Mouse (Mus musculus): ENCODE results near the gene Suv39h1. TPM values are rescaled to one million over a fixed set of nuclear protein-coding genes. Genes with fewer than 3 reads are reported as not detected.

Suv39h1 gene
- polyA plus RNA-seq, 1 experiment: 106 TPM

GRCm38 (mm10) chrX:8090346-8090953, 15.9 kb upstream of the Suv39h1 start, which contains the start of gene Was:
TSS of gene Was (minus strand) at chrX:8090498.
- Histone ChIP-seq H3K27me3 (ENCODE audit: control insufficient read depth, insufficient read depth, insufficient read length) (no peaks in the 10 kb centered on the region), H3ac (ENCODE audit: control insufficient read depth, insufficient read length, low read depth) (no peak within 1 kb of the TSS), H3K79me2 (ENCODE audit: control insufficient read depth, insufficient read depth) (no peaks in the 10 kb centered on the region), H3K79me3 (ENCODE audit: low read depth) (no peaks in the 10 kb centered on the region), H3K36me3 (ENCODE audit: control insufficient read depth, insufficient read depth) (no peaks in the 10 kb centered on the region), H3K4me3 (ENCODE audit: insufficient read depth, poor library complexity, severe bottlenecking) (no peak within 1 kb of the TSS)
- TF ChIP-seq MAX (IDR thresholded peaks at IDR 0.05): no peak
- TF ChIP-seq FOSL1 (IDR thresholded peaks at IDR 0.05; ENCODE audit: insufficient read depth, low read length, poor library complexity, severe bottlenecking): no peak

GRCm38 (mm10) chrX:8089746-8090145, 15.2 kb upstream of the Suv39h1 start:
- Histone ChIP-seq H3ac (ENCODE audit: control insufficient read depth, insufficient read length, low read depth) (no peak overlapping the region), H3K79me3 (ENCODE audit: low read depth) (no peaks in the 10 kb centered on the region), H3K36me3 (ENCODE audit: control insufficient read depth, insufficient read depth) (no peaks in the 10 kb centered on the region), H3K4me3 (ENCODE audit: insufficient read depth, poor library complexity, severe bottlenecking) (no peak overlapping the region), H3K79me2 (ENCODE audit: control insufficient read depth, insufficient read depth) (no peaks in the 10 kb centered on the region), H3K27me3 (ENCODE audit: control insufficient read depth, insufficient read depth, insufficient read length) (no peaks in the 10 kb centered on the region)
- TF ChIP-seq USF1 (IDR thresholded peaks at IDR 0.05; ENCODE audit: low read depth): no peak
- TF ChIP-seq MYOG (IDR thresholded peaks at IDR 0.05; ENCODE audit: control insufficient read depth, extremely low read depth, insufficient read length): no peak
- TF ChIP-seq CEBPB (IDR thresholded peaks at IDR 0.05; ENCODE audit: low read depth): no peak
- no peak for TF ChIP-seq MAX (IDR thresholded peaks at IDR 0.05)
- no peak for TF ChIP-seq CTCF (IDR thresholded peaks at IDR 0.05; ENCODE audit: control insufficient read depth, insufficient read depth, insufficient read length)
- no peak for TF ChIP-seq MYOD1 (IDR thresholded peaks at IDR 0.05; ENCODE audit: control insufficient read depth, insufficient read length, low read depth)
- TF ChIP-seq FOSL1 (IDR thresholded peaks at IDR 0.05; ENCODE audit: insufficient read depth, low read length, poor library complexity, severe bottlenecking): no peak

- Histone ChIP-seq H3K27me3 (ENCODE audit: control insufficient read depth, insufficient read depth, insufficient read length) (no peaks in the 10 kb centered on the region), H3K4me3 (ENCODE audit: insufficient read depth, poor library complexity, severe bottlenecking) (no peak overlapping the region), H3K79me2 (ENCODE audit: control insufficient read depth, insufficient read depth) (no peaks in the 10 kb centered on the region), H3K79me3 (ENCODE audit: low read depth) (no peaks in the 10 kb centered on the region), H3K36me3 (ENCODE audit: control insufficient read depth, insufficient read depth) (no peaks in the 10 kb centered on the region), H3ac (ENCODE audit: control insufficient read depth, insufficient read length, low read depth) (peak overlapping the region; percentile 49)
- no peak for TF ChIP-seq CTCF (IDR thresholded peaks at IDR 0.05; ENCODE audit: control insufficient read depth, insufficient read depth, insufficient read length)
- no peak for TF ChIP-seq FOSL1 (IDR thresholded peaks at IDR 0.05; ENCODE audit: insufficient read depth, low read length, poor library complexity, severe bottlenecking)
- no peak for TF ChIP-seq USF1 (IDR thresholded peaks at IDR 0.05; ENCODE audit: low read depth)
- no peak for TF ChIP-seq MAX (IDR thresholded peaks at IDR 0.05)
- TF ChIP-seq MYOD1 (IDR thresholded peaks at IDR 0.05; ENCODE audit: control insufficient read depth, insufficient read length, low read depth): no peak
- no peak for TF ChIP-seq CEBPB (IDR thresholded peaks at IDR 0.05; ENCODE audit: low read depth)
Observed at GRCm38 (mm10) chrX:8085611-8086010, 11.1 kb upstream of the Suv39h1 start.

- H3K27me3 ChIP-seq (ENCODE audit: control insufficient read depth, insufficient read depth, insufficient read length): no peaks in the 10 kb centered on the region
- H3K36me3 ChIP-seq (ENCODE audit: control insufficient read depth, insufficient read depth): no peaks in the 10 kb centered on the region
- H3K79me2 ChIP-seq (ENCODE audit: control insufficient read depth, insufficient read depth): no peaks in the 10 kb centered on the region
- TF ChIP-seq CEBPB (IDR thresholded peaks at IDR 0.05; ENCODE audit: low read depth) (no peak), FOSL1 (IDR thresholded peaks at IDR 0.05; ENCODE audit: insufficient read depth, low read length, poor library complexity, severe bottlenecking) (peak; percentile 11), CTCF (IDR thresholded peaks at IDR 0.05; ENCODE audit: control insufficient read depth, insufficient read depth, insufficient read length) (no peak), MYOD1 (IDR thresholded peaks at IDR 0.05; ENCODE audit: control insufficient read depth, insufficient read length, low read depth) (peak; percentile 81)
- H3K4me3 ChIP-seq (ENCODE audit: insufficient read depth, poor library complexity, severe bottlenecking): no peak overlapping the region
- no peaks in the 10 kb centered on the region for H3K79me3 ChIP-seq (ENCODE audit: low read depth)
- H3ac ChIP-seq (ENCODE audit: control insufficient read depth, insufficient read length, low read depth): no peak overlapping the region
Observed at GRCm38 (mm10) chrX:8084771-8085259, 10.3 kb upstream of the Suv39h1 start.

GRCm38 (mm10) chrX:8075104-8075503, 544 bp upstream of the Suv39h1 start:
- TF ChIP-seq MYOG (IDR thresholded peaks at IDR 0.05; ENCODE audit: control insufficient read depth, extremely low read depth, insufficient read length): no peak
- TF ChIP-seq CTCF (IDR thresholded peaks at IDR 0.05; ENCODE audit: control insufficient read depth, insufficient read depth, insufficient read length): no peak
- TF ChIP-seq MAX (IDR thresholded peaks at IDR 0.05): no peak
- TF ChIP-seq CEBPB (IDR thresholded peaks at IDR 0.05; ENCODE audit: low read depth): no peak
- TF ChIP-seq MYOD1 (IDR thresholded peaks at IDR 0.05; ENCODE audit: control insufficient read depth, insufficient read length, low read depth): no peak
- no peak for TF ChIP-seq FOSL1 (IDR thresholded peaks at IDR 0.05; ENCODE audit: insufficient read depth, low read length, poor library complexity, severe bottlenecking)
- no peak for TF ChIP-seq USF1 (IDR thresholded peaks at IDR 0.05; ENCODE audit: low read depth)
- peak overlapping the region; percentile 59 for H3ac ChIP-seq (ENCODE audit: control insufficient read depth, insufficient read length, low read depth)
- peaks cover 28% of the 10 kb centered on the region for H3K79me3 ChIP-seq (ENCODE audit: low read depth)
- peaks cover 20% of the 10 kb centered on the region for H3K36me3 ChIP-seq (ENCODE audit: control insufficient read depth, insufficient read depth)
- peaks cover 41% of the 10 kb centered on the region for H3K79me2 ChIP-seq (ENCODE audit: control insufficient read depth, insufficient read depth)
- no peak overlapping the region for H3K4me3 ChIP-seq (ENCODE audit: insufficient read depth, poor library complexity, severe bottlenecking)
- H3K27me3 ChIP-seq (ENCODE audit: control insufficient read depth, insufficient read depth, insufficient read length): no peaks in the 10 kb centered on the region

- H3K36me3 ChIP-seq (ENCODE audit: control insufficient read depth, insufficient read depth): peaks cover 30% of the 10 kb centered on the region
- H3ac ChIP-seq (ENCODE audit: control insufficient read depth, insufficient read length, low read depth): peak overlapping the region; percentile 87
- H3K79me2 ChIP-seq (ENCODE audit: control insufficient read depth, insufficient read depth): peaks cover 53% of the 10 kb centered on the region
- peaks cover 35% of the 10 kb centered on the region for H3K79me3 ChIP-seq (ENCODE audit: low read depth)
- H3K4me3 ChIP-seq (ENCODE audit: insufficient read depth, poor library complexity, severe bottlenecking): peak overlapping the region; percentile 60
- no peaks in the 10 kb centered on the region for H3K27me3 ChIP-seq (ENCODE audit: control insufficient read depth, insufficient read depth, insufficient read length)
- TF ChIP-seq CEBPB (IDR thresholded peaks at IDR 0.05; ENCODE audit: low read depth): no peak
- no peak for TF ChIP-seq MYOD1 (IDR thresholded peaks at IDR 0.05; ENCODE audit: control insufficient read depth, insufficient read length, low read depth)
- TF ChIP-seq CTCF (IDR thresholded peaks at IDR 0.05; ENCODE audit: control insufficient read depth, insufficient read depth, insufficient read length): no peak
- no peak for TF ChIP-seq FOSL1 (IDR thresholded peaks at IDR 0.05; ENCODE audit: insufficient read depth, low read length, poor library complexity, severe bottlenecking)
- no peak for TF ChIP-seq MAX (IDR thresholded peaks at IDR 0.05)
- no peak for TF ChIP-seq MYOG (IDR thresholded peaks at IDR 0.05; ENCODE audit: control insufficient read depth, extremely low read depth, insufficient read length)
- TF ChIP-seq USF1 (IDR thresholded peaks at IDR 0.05; ENCODE audit: low read depth): no peak
Observed at GRCm38 (mm10) chrX:8073881-8074429, 605 bp downstream of the Suv39h1 start.

All from C2C12 (cell line).